Mouse (Mus musculus) ovary, postnatal 14 days (tissue): ENCODE results near the gene Ufm1.

ENCODE experiments used
- DNase-seq: peaks from one replicate; pipeline ENCODE4 v3.0.0; 2022; ENCODE audit warnings: low spot score

The Ufm1 gene

DNA sequence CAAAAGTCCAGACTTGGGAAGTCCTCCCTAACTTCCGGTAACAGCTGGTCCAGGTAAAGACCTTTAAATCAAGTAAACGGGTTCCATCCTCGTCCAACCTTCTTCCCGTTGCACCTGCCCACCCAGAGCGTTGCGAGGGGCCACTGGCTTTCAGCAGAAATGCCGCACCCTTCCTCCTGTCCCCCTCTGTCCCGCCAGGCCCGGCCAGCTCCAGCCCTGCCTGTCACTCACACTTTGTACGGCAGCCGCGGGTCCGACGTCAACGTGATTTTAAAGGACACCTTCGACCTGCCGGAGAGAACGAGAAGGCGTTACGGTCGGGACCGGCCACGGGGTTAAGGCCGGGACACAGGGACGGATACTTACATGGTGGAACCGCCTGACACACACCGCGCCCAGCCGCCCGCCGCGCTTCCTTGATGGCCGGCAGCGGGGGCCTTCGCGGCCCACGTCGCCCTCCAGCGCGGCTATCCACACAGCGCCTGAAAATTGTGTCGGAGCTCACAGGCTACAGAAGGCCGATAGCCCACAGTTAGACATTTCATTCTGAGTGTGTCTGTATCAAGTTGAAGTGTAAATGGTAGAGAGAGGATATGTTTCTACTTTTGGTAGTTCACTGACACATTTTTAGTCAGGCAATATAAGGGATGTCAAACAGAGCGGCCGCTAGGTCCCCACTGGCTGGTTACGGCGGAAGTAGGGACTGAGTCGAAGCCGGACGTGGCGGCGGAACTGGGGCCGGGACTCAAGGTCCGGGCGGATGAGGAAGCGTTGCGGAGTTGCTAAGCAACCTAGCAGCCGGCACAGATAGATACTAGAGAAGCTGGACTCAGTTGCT, at the start of gene Ufm1:
Ufm1 (minus strand) TSS at position 448 of the 838 bp plus-strand sequence.
- DNase-seq = peak; percentile 82

DNA sequence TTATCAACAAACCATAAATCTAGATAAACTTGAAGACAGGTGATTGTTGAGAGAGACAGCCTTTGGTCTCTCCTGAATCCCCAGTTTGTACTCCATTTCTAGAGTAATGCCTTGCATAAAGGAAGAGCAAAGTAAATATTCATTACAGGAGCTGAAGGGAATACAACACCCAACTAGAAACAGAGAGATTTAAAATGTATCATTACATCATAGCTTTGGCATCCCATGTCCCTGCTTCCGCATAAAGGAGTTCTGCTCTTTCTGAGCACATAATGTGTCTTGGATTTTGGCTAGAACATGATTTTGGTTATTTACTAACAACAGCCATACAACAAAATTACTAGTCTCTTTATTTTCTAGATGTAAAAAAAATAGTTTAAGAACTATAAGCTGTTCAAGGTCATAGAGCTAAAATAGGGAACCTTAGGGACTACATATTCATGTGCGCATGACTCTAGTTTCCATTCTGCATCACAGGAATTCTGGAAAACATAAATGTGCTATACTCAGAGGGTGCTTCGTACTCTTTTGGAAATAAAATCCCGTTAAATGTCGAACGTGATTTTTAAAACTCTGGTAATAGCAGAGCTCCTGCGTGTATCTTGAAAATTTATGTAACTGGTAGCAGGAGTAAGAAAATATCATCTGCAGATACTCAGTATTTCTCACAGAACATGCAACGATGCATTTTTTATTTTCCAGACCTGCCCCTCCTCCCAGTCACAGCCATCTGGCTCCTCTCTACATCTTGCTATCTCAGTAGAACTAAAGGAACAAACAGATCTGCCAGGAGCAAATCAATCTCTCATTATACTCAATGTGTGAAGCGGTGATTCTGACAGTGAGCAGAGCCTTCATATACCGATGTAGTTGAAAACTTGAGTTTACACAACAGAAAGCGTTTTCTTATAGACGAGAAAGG, 27.2 kb upstream of the Ufm1 start:
- no peak for DNase-seq

DNA sequence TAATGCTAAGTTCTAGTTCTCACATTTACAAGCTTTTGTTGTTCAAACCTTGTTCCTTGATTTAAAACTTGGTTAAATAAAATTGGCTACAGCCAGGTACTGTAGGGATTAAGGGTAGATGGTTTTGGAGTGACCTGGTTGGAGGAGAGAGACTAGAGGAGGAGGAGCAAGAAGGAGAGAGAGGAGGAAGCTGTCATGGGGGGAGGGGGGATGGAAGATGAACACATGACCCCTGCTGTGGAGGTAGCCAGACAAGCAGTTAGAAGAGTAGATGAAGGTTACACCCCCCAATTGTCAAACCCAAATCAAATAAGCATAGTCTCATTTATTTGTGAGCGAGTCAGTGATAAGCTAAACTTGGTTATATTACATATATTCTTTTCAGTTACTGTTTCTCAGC, 8.0 kb upstream of the Ufm1 start:
- no peak for DNase-seq

DNA sequence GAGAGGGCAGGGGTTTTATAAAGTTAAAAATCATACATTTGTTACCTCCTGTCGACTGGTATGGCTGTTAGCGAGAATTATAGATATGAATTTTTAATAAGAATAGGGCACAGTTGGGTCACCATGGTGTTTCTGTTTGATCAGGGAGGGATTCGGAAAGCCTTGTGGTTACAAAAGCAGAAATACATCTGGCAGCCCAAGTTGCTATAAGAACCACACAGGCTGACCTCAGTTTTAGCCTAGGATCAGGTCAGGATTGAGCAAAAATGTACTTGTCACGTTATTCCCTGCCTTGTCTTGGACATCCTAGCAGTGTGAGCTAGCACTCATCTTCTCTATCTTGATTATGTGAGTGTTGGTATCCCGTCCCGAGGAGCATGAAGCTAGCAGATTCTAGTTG, 6.9 kb upstream of the Ufm1 start:
- DNase-seq = no peak

DNA sequence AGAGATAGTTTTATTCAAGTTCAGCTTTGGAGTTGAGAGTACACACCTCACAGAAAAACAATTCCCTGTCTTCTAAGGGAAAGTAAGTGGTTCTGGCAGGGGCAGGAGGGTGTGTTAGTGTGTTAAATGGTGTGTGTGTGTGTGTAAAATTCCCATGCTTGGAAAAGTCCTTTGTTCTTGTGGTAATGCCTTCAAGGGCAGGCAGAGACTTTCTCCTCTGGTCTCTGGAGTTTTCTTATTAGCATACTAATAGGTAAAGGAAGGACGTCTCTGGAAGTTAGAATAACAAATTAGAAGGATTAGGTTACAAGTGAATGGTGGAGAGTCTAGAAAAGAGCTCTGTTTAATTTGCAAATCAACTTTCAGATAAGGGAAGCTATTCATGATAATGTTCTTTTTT, 5.6 kb upstream of the Ufm1 start:
- no peak for DNase-seq

- DNase-seq = no peak
These were observed 4.6 kb upstream of the Ufm1 start for GRCm38 (mm10) chr3:53868212-53868611.

DNA sequence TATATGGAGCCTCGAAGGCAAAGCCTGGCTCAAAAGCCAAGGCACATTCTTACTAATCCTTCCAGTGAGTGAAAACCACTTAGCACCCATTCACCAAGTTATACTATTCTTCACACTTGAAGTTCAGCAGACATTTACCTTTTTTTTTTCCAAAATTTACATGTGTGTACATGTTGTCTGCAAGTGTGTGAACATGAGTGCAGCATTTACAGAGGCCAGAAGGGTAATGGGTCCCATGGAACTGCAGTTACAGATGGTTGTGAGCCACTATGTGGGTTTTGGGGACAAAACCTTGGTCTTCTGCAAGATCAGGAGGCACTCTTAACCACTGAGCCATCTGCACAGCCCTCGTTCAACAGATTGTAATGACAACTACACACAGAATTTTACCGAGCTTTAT, 8.8 kb downstream of the Ufm1 start:
- DNase-seq = no peak

GRCm38 (mm10) chr3:53854261-53854660, 9.4 kb downstream of the Ufm1 start:
- DNase-seq = no peak

GRCm38 (mm10) chr3:53848262-53848661, 15.4 kb downstream of the Ufm1 start:
- DNase-seq = no peak

DNA sequence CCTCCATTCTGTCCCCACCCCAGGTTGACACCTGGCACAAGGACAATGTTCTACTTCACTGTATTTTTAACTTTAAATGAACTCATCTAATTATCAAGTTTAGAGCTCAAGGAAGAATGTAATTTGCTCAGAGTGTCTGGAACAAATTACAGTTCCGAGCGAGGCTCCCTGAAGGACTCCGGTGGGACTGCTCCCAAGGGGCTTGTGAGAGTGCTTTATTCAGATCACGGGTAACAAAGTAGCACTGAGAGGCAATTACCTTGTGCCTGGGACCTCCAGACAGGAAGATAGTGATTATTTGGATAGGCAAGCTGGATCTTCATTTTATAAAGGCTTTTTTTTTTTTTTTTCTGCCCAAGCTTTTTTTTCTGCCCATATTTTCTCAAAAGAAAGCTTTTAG, 15.9 kb downstream of the Ufm1 start:
- no peak for DNase-seq

- DNase-seq = no peak
These were observed 17.3 kb downstream of the Ufm1 start for GRCm38 (mm10) chr3:53846206-53846928.

GRCm38 (mm10) chr3:53844786-53845185, 18.8 kb downstream of the Ufm1 start, which contains the start of gene Gm10985:
Gene Gm10985 (plus strand): TSS chr3:53845086.
- no peak for DNase-seq

- no peak for DNase-seq
These were observed 29.4 kb downstream of the Ufm1 start for GRCm38 (mm10) chr3:53834238-53834637.

DNA sequence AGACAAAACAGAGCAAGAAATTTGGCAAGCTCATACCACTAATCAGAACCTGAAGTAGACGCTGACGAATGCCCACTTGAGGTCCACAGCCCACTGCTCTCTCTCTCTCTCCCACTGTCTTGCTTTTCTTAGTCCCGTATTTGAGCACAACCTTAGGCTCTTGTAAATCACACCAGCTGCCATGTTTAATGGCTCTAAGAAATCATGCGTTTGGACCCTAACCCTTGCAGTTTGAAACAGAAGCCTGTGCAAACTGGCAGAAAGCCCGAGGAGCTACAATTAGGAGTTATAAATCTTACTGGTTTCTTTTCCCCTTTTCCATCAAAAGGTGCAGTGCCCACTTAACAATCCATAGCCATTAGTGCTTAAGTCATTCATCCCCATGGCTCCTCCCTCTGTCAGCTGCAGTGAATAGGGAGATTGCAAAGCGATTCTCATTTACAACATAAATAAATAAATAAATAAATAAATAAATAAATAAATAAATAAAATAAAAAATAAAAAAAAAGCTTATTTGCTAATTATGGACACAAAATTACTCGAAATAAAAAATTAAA, 50.1 kb downstream of the Ufm1 start:
- no peak for DNase-seq
